24 mouse cellular contexts compared by ENCODE assay signal in genomic region chr3:48134938-48135337, GRCm38 (mm10).
"Had no signal": no experiment of that assay in that cellular context is flagged by ENCODE, and none has a peak within 500 bp of the region (broad histone marks: within the 10 kb centered on the region; RNA-seq: fewer than 3 reads in every experiment).

No protein-coding gene starts in this region.

- H3K4me1 ChIP-seq: heart, embryonic 13.5 days; heart, embryonic 15.5 days; hindbrain, embryonic 10.5 days; hindbrain, embryonic 12.5 days; intestine, embryonic 15.5 days; limb, embryonic 15.5 days; liver, embryonic 12.5 days had no signal

- H3K4me3 ChIP-seq: heart, adult 2 months; heart, embryonic 13.5 days; heart, embryonic 15.5 days; hindbrain, embryonic 10.5 days; hindbrain, embryonic 12.5 days; intestine, embryonic 15.5 days; layer of hippocampus, adult 2 months; left cerebral cortex, adult 2 months; limb, embryonic 15.5 days; liver, embryonic 12.5 days had no signal

- H3K9me3 ChIP-seq: heart, embryonic 13.5 days; heart, embryonic 15.5 days; hindbrain, embryonic 10.5 days; hindbrain, embryonic 12.5 days; intestine, embryonic 15.5 days; limb, embryonic 15.5 days; liver, embryonic 12.5 days had no signal

- H3K9ac ChIP-seq: forebrain, postnatal 0 days; heart, embryonic 13.5 days; heart, embryonic 15.5 days; hindbrain, embryonic 12.5 days; hindbrain, embryonic 14.5 days; intestine, embryonic 15.5 days; limb, embryonic 15.5 days; liver, embryonic 12.5 days; liver, embryonic 14.5 days had no signal

- DNase-seq: forebrain, postnatal 0 days; gastrocnemius, postnatal 10 days; gastrocnemius, postnatal 36 days; heart, adult 2 months; heart, postnatal 4 days; kidney, adult 18-20 months; kidney, adult 8-10 months; kidney, postnatal 10 days; kidney, postnatal 36 days had no signal

- H3K36me3 ChIP-seq: heart, embryonic 13.5 days; heart, embryonic 15.5 days; hindbrain, embryonic 10.5 days; hindbrain, embryonic 12.5 days; intestine, embryonic 15.5 days; limb, embryonic 15.5 days; liver, embryonic 12.5 days had no signal

- H3K4me2 ChIP-seq: heart, embryonic 11.5 days; heart, embryonic 13.5 days; heart, embryonic 15.5 days; hindbrain, embryonic 12.5 days; hindbrain, embryonic 14.5 days; intestine, embryonic 15.5 days; limb, embryonic 15.5 days; liver, embryonic 12.5 days had no signal

- H3K27me3 ChIP-seq: heart, embryonic 13.5 days; heart, embryonic 15.5 days; hindbrain, embryonic 12.5 days; intestine, embryonic 15.5 days; limb, embryonic 15.5 days; liver, embryonic 12.5 days had no signal

- ATAC-seq: forebrain, postnatal 0 days; hindbrain, embryonic 16.5 days; inflammation-experienced regulatory T-cells, adult 6 months; intestine, embryonic 15.5 days; intestine, postnatal 0 days; liver, embryonic 12.5 days had no signal

- H3K27ac ChIP-seq: heart, adult 2 months; heart, embryonic 13.5 days; heart, embryonic 15.5 days; hindbrain, embryonic 10.5 days; hindbrain, embryonic 12.5 days; hindbrain, embryonic 14.5 days; intestine, embryonic 15.5 days; layer of hippocampus, adult 2 months; left cerebral cortex, adult 2 months; limb, embryonic 15.5 days; liver, embryonic 12.5 days; liver, embryonic 14.5 days had no signal
